Mouse (Mus musculus): Measurements from ENCODE around the gene Sgsm2. TPM values are rescaled to one million over a fixed set of nuclear protein-coding genes. Genes with fewer than 3 reads are reported as not detected.
A peak's percentile ranks its signal among the peaks of the same experiment; 100 is the strongest.

The Sgsm2 gene
- polyA plus RNA-seq, 1 experiment from 2014 or later, result 8.6 TPM

- no peaks in the 10 kb centered on the region for H3K27me3 ChIP-seq (ENCODE audit: control insufficient read depth, insufficient read depth, low read length)
- WGBS, result under 1% methylated on average over 35 of the region's 35 CpGs
- no peaks in the 10 kb centered on the region for H3K9me3 ChIP-seq (ENCODE audit: control insufficient read depth, low read length)
- no peak for ATAC-seq (replicated peaks; ENCODE audit: low FRiP score)
- H3K4me2 ChIP-seq (ENCODE audit: low read depth, low read length, severe bottlenecking), result peak overlapping the region; percentile 82
- peak; percentile 84 for DNase-seq (ENCODE audit: low spot score)
- peaks cover 20% of the 10 kb centered on the region for H3K4me1 ChIP-seq (replicated peaks; ENCODE audit: control insufficient read depth, insufficient read depth, low read length)
- peak overlapping the region; percentile 63 for H3K27ac ChIP-seq (ENCODE audit: low read depth, low read length)
- H3K9ac ChIP-seq (ENCODE audit: low read length), result peak overlapping the region; percentile 79
- H3K36me3 ChIP-seq (ENCODE audit: control insufficient read depth, insufficient read depth, low read length), result no peaks in the 10 kb centered on the region
- H3K4me3 ChIP-seq (ENCODE audit: low read depth, low read length), result peak overlapping the region; percentile 88
Observed at GRCm38 (mm10) chr11:74831191-74831605, 65.7 kb downstream of the Sgsm2 start.

- Histone ChIP-seq H3K27ac (ENCODE audit: low read depth, low read length) (peak within 1 kb of the TSS; percentile 63), H3K36me3 (ENCODE audit: control insufficient read depth, insufficient read depth, low read length) (no peaks in the 10 kb centered on the region), H3K4me3 (ENCODE audit: low read depth, low read length) (peak within 1 kb of the TSS; percentile 88), H3K9me3 (ENCODE audit: control insufficient read depth, low read length) (no peaks in the 10 kb centered on the region), H3K4me1 (replicated peaks; ENCODE audit: control insufficient read depth, insufficient read depth, low read length) (peaks cover 20% of the 10 kb centered on the region), H3K27me3 (ENCODE audit: control insufficient read depth, insufficient read depth, low read length) (no peaks in the 10 kb centered on the region), H3K4me2 (ENCODE audit: low read depth, low read length, severe bottlenecking) (peak within 1 kb of the TSS; percentile 82), H3K9ac (ENCODE audit: low read length) (peak within 1 kb of the TSS; percentile 79)
- DNase-seq (ENCODE audit: low spot score) (peak; percentile 97), ATAC-seq (replicated peaks; ENCODE audit: low FRiP score) (peak; percentile 89)
- WGBS, result under 1% methylated on average over 70 of the region's 70 CpGs
Observed at GRCm38 (mm10) chr11:74830256-74831161, 66.4 kb downstream of the Sgsm2 start, which contains the start of gene Mnt. TSS of gene Mnt (plus strand) at chr11:74830920.

GRCm38 (mm10) chr11:74829812-74830211 is 67.0 kb downstream of the Sgsm2 start:
- peak overlapping the region; percentile 46; the same call in 1 of the 2 replicates for H3K9ac ChIP-seq (ENCODE audit: low read length)
- H3K4me1 ChIP-seq (replicated peaks; ENCODE audit: control insufficient read depth, insufficient read depth, low read length), result peaks cover 20% of the 10 kb centered on the region
- DNase-seq (ENCODE audit: low spot score) (peak; percentile 90), ATAC-seq (replicated peaks; ENCODE audit: low FRiP score) (peak; percentile 47)
- no peaks in the 10 kb centered on the region for H3K9me3 ChIP-seq (ENCODE audit: control insufficient read depth, low read length)
- peak overlapping the region; percentile 88 for H3K4me3 ChIP-seq (ENCODE audit: low read depth, low read length)
- H3K27me3 ChIP-seq (ENCODE audit: control insufficient read depth, insufficient read depth, low read length), result no peaks in the 10 kb centered on the region
- H3K36me3 ChIP-seq (ENCODE audit: control insufficient read depth, insufficient read depth, low read length), result no peaks in the 10 kb centered on the region
- 0% methylated on average over 20 of the region's 20 CpGs for WGBS
- H3K4me2 ChIP-seq (ENCODE audit: low read depth, low read length, severe bottlenecking), result peak overlapping the region; percentile 82
- H3K27ac ChIP-seq (ENCODE audit: low read depth, low read length), result peak overlapping the region; percentile 63

- Histone ChIP-seq H3K9me3 (ENCODE audit: control insufficient read depth, low read length) (no peaks in the 10 kb centered on the region), H3K4me2 (ENCODE audit: low read depth, low read length, severe bottlenecking) (peak overlapping the region; percentile 82), H3K27ac (ENCODE audit: low read depth, low read length) (no peak overlapping the region; the same call in 1 of the 2 replicates), H3K4me3 (ENCODE audit: low read depth, low read length) (peak overlapping the region; percentile 88), H3K27me3 (ENCODE audit: control insufficient read depth, insufficient read depth, low read length) (no peaks in the 10 kb centered on the region), H3K36me3 (ENCODE audit: control insufficient read depth, insufficient read depth, low read length) (no peaks in the 10 kb centered on the region), H3K9ac (ENCODE audit: low read length) (peak overlapping the region; percentile 46; the same call in 1 of the 2 replicates), H3K4me1 (replicated peaks; ENCODE audit: control insufficient read depth, insufficient read depth, low read length) (peaks cover 20% of the 10 kb centered on the region)
- DNase-seq (ENCODE audit: low spot score) (peak; percentile 49), ATAC-seq (replicated peaks; ENCODE audit: low FRiP score) (no peak)
- 14% methylated on average over 11 of the region's 11 CpGs for WGBS
Observed at GRCm38 (mm10) chr11:74828965-74829550, 67.8 kb downstream of the Sgsm2 start.

- H3K9ac ChIP-seq (ENCODE audit: low read length), result no peak overlapping the region
Observed at GRCm38 (mm10) chr11:74828404-74828931, 68.4 kb downstream of the Sgsm2 start.

GRCm38 (mm10) chr11:74827791-74828403 is 69.0 kb downstream of the Sgsm2 start:
- no peak overlapping the region for H3K4me3 ChIP-seq (ENCODE audit: low read depth, low read length)
- no peak overlapping the region for H3K27ac ChIP-seq (ENCODE audit: low read depth, low read length)
- no peaks in the 10 kb centered on the region for H3K27me3 ChIP-seq (ENCODE audit: control insufficient read depth, insufficient read depth, low read length)
- H3K9ac ChIP-seq (ENCODE audit: low read length), result no peak overlapping the region
- 78% methylated on average over 7 of the region's 7 CpGs for WGBS
- ATAC-seq (replicated peaks; ENCODE audit: low FRiP score) (no peak), DNase-seq (ENCODE audit: low spot score) (no peak)
- H3K36me3 ChIP-seq (ENCODE audit: control insufficient read depth, insufficient read depth, low read length), result no peaks in the 10 kb centered on the region
- no peak overlapping the region for H3K4me2 ChIP-seq (ENCODE audit: low read depth, low read length, severe bottlenecking)
- H3K9me3 ChIP-seq (ENCODE audit: control insufficient read depth, low read length), result no peaks in the 10 kb centered on the region
- peaks cover 9% of the 10 kb centered on the region for H3K4me1 ChIP-seq (replicated peaks; ENCODE audit: control insufficient read depth, insufficient read depth, low read length)

More at GRCm38 (mm10) chr11:74828404-74828931, 68.4 kb downstream of the Sgsm2 start:
- DNase-seq (ENCODE audit: low spot score) (peak; percentile 48), ATAC-seq (replicated peaks; ENCODE audit: low FRiP score) (no peak)
- Histone ChIP-seq H3K4me1 (replicated peaks; ENCODE audit: control insufficient read depth, insufficient read depth, low read length) (peaks cover 15% of the 10 kb centered on the region), H3K27me3 (ENCODE audit: control insufficient read depth, insufficient read depth, low read length) (no peaks in the 10 kb centered on the region), H3K27ac (ENCODE audit: low read depth, low read length) (no peak overlapping the region), H3K4me3 (ENCODE audit: low read depth, low read length) (no peak overlapping the region), H3K4me2 (ENCODE audit: low read depth, low read length, severe bottlenecking) (no peak overlapping the region), H3K36me3 (ENCODE audit: control insufficient read depth, insufficient read depth, low read length) (no peaks in the 10 kb centered on the region), H3K9me3 (ENCODE audit: control insufficient read depth, low read length) (no peaks in the 10 kb centered on the region)
- WGBS, result 31% methylated on average over 2 of the region's 2 CpGs

GRCm38 (mm10) chr11:74826702-74827101 is 70.2 kb downstream of the Sgsm2 start:
- no peak overlapping the region for H3K4me3 ChIP-seq (ENCODE audit: low read depth, low read length)
- H3K27ac ChIP-seq (ENCODE audit: low read depth, low read length), result no peak overlapping the region
- no peaks in the 10 kb centered on the region for H3K36me3 ChIP-seq (ENCODE audit: control insufficient read depth, insufficient read depth, low read length)
- H3K4me2 ChIP-seq (ENCODE audit: low read depth, low read length, severe bottlenecking), result no peak overlapping the region
- H3K9me3 ChIP-seq (ENCODE audit: control insufficient read depth, low read length), result no peaks in the 10 kb centered on the region
- H3K9ac ChIP-seq (ENCODE audit: low read length), result no peak overlapping the region
- DNase-seq (ENCODE audit: low spot score) (no peak), ATAC-seq (replicated peaks; ENCODE audit: low FRiP score) (no peak)
- WGBS, result 95% methylated on average over 5 of the region's 5 CpGs
- no peaks in the 10 kb centered on the region for H3K27me3 ChIP-seq (ENCODE audit: control insufficient read depth, insufficient read depth, low read length)
- H3K4me1 ChIP-seq (replicated peaks; ENCODE audit: control insufficient read depth, insufficient read depth, low read length), result peaks cover 6% of the 10 kb centered on the region

GRCm38 (mm10) chr11:74826151-74826550 is 70.7 kb downstream of the Sgsm2 start:
- H3K27ac ChIP-seq (ENCODE audit: low read depth, low read length), result no peak overlapping the region
- H3K36me3 ChIP-seq (ENCODE audit: control insufficient read depth, insufficient read depth, low read length), result no peaks in the 10 kb centered on the region
- H3K9me3 ChIP-seq (ENCODE audit: control insufficient read depth, low read length), result no peaks in the 10 kb centered on the region
- WGBS, result 79% methylated on average over 7 of the region's 7 CpGs
- ATAC-seq (replicated peaks; ENCODE audit: low FRiP score) (no peak), DNase-seq (ENCODE audit: low spot score) (no peak)
- no peaks in the 10 kb centered on the region for H3K27me3 ChIP-seq (ENCODE audit: control insufficient read depth, insufficient read depth, low read length)
- no peak overlapping the region for H3K9ac ChIP-seq (ENCODE audit: low read length)
- no peak overlapping the region for H3K4me3 ChIP-seq (ENCODE audit: low read depth, low read length)
- H3K4me1 ChIP-seq (replicated peaks; ENCODE audit: control insufficient read depth, insufficient read depth, low read length), result peaks cover 6% of the 10 kb centered on the region
- no peak overlapping the region for H3K4me2 ChIP-seq (ENCODE audit: low read depth, low read length, severe bottlenecking)
